Mouse (Mus musculus) layer of hippocampus, adult 18-20 months (tissue): ENCODE measurements around the gene Pnpla3. TPM values are rescaled to one million over a fixed set of nuclear protein-coding genes. Genes with fewer than 3 reads are reported as not detected.
A peak's percentile ranks its signal among the peaks of the same experiment; 100 is the strongest.

Experiments used
- DNase-seq, 2 experiments: peaks; one replicate each; pipeline ENCODE4 v3.0.0; 2022; ENCODE audit warnings: low spot score in 2 of 2
- total RNA-seq, 2 experiments: library from RNA; stranded (reverse); gene quantifications; 2 replicates each; pipeline ENCODE4 v1.2.3; 2021

Pnpla3 gene
- total RNA-seq, 2 experiments from 2014 or later = 6.4 to 7.4 TPM

- no peak for DNase-seq
These were observed 3.5 kb downstream of the Pnpla3 start for GRCm38 (mm10) chr15:84171166-84171565.

DNA sequence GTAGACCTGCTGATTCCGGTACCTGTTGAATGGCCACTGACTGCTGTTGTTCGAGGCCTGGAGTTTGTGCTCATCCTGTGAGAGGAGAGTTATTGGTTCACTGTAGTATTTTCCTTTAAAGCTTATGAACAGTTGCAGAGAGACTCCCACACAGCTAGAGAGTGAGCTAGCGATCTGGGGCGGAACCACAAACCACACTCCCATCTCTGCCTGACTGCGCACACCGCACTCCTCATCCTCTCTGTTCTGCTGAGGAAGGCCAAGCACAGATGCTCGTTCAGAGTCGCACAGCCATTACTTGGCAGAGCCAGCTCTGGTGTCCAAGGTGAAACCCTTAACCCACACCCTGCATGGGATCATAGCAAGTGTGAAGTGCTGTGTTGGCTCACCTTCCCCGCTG lies 11.1 kb downstream of the Pnpla3 start:
- DNase-seq = peak; percentile 52 to 60

GRCm38 (mm10) chr15:84182000-84182399 lies 14.4 kb downstream of the Pnpla3 start:
- no peak for DNase-seq

GRCm38 (mm10) chr15:84183967-84184366 lies 16.3 kb downstream of the Pnpla3 start:
- no peak for DNase-seq

GRCm38 (mm10) chr15:84186196-84186595 lies 18.6 kb downstream of the Pnpla3 start:
- no peak for DNase-seq

DNA sequence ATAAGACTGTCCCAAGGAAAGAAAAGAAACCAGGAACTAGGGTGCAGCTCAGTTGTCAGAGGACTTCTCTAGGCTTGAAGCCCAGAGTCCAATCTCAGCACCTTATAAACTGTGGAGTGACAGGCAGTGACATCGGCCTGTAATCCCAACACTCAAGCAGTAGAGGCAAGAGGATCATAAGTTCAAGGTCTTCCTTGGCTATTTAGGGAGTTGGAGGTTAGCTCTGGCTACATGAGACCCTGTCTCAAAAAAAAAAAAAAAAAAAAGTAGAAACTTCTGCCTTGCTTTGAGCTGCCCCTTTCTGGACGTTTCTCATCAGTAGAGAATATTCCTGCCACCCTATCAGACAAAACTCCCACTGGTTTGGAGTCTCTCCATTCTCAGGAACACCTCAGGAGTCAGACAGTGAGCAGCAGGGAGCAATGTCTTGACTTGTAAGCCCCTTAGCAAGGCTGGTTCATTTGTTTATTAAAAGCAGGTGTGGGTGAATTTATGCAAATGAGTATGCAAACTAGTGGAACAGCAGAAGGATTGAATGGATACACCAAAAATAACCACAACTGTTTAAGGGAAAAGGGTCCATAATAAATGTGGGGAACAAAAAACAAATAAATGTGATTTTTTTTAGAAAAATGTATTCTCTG lies 21.4 kb downstream of the Pnpla3 start:
- DNase-seq = no peak

DNA sequence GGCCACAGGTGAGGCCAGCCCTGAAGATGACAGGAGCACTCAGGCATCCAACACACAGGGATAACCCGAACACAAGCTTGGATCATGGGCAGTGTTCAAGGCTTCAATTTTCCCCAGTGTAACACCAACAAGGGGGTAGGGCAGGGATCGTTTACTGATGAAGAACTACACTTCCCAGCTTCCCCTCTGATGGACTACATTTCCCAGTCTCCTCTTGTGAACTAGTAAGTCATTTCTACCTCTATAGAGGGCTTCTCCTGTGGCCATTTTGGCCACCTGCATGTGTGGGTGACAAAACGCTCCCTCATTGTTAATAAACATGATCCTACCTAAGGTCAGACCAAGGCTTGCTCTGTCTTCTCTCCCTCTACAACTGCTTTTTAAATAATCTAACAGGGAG lies 22.2 kb downstream of the Pnpla3 start:
- no peak for DNase-seq

- no peak for DNase-seq
These were observed 24.1 kb downstream of the Pnpla3 start for GRCm38 (mm10) chr15:84191724-84192057.

- peak; percentile 88 to 96 for DNase-seq
These were observed 24.6 kb downstream of the Pnpla3 start, which contains the start of gene Samm50 for GRCm38 (mm10) chr15:84192058-84192791. Gene Samm50, plus strand, starts transcription at chr15:84192241.

- no peak for DNase-seq
These were observed 29.0 kb downstream of the Pnpla3 start for GRCm38 (mm10) chr15:84196486-84197165.

DNA sequence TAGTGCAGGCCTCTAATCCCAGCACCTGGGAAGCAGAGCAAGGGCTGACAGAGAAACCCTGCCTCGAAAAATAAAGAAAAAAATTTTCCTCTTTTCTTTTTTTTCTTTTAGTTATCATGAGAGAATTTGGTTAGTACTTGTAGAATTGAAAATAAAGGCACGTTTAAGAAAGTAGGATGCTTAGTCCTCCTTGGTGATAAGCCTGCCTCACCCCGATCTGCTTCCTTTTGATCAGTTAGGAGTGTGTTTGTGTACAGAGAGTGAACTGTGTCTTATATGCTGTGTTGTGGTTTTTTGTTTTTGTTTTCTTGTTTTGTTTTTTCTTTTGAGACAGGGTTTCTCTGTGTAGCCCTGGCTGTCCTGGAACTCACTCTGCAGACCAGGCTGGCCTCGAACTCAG lies 39.7 kb downstream of the Pnpla3 start:
- no peak for DNase-seq

DNA sequence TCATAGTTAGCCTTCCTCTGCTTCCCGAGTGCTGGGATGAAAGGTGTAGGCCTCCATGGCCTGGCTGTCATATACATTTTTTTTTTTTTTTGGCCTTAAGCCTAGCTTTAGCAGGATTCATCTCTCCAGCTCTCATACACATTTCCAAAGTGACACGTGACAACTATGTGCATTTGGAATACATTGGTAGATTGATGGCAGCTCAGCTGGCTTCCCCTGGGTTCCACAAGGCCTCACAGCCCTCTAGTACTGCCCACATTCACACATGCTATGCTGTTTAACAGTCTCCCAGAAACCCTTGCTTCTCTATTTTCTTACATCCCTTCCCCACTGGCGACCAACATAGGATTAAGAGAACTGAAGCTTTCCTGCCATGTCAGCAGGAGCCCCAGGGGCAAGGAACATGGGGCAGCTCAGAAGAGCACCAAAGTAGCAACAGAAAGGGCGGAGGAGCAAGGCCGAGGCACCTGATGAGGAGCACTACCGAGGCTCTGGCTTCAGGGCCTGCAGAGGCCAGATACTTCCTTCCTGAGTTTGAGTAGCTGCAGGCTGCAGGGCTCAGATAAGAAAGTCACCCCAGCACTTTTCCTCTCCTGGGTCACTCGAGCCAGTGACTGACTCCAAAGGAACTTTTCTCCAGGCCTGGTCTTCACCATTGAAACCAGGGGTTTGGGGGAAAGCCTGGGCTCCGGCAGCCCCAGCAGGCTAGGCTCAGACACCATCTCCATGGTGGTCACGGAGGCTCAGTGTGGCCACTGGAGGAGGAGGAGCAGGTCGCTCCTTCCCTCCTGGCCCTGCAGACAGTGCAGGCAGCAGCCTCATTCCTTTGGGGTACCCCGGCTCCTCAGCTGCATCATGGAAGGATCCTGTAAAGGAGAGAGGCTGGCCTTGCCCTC lies 42.1 kb downstream of the Pnpla3 start:
- no peak for DNase-seq

GRCm38 (mm10) chr15:84210461-84210860 lies 42.8 kb downstream of the Pnpla3 start:
- DNase-seq = no peak

DNA sequence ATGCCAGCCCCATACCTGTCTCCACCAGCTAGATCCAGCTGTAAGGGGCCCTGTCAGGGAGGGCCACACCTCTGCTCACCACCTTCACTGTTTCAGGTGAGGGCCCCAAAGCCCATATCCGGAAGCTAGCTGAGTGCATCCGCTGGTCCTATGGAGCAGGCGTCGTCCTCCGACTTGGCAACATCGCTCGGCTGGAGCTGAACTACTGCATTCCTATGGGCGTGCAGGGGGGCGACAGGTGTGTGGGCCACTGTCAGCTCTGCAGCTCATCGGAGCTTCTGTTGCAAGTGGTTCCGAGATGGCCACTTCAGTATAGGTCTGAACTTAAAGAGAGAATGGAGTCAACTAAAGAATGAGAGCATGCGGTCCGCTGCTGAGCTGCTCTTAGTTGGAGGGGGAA lies 43.3 kb downstream of the Pnpla3 start:
- no peak for DNase-seq

GRCm38 (mm10) chr15:84211564-84211963 lies 43.9 kb downstream of the Pnpla3 start:
- DNase-seq = no peak

- DNase-seq = peak; percentile 78 to 93
These were observed 44.6 kb downstream of the Pnpla3 start for GRCm38 (mm10) chr15:84212031-84212755.

DNA sequence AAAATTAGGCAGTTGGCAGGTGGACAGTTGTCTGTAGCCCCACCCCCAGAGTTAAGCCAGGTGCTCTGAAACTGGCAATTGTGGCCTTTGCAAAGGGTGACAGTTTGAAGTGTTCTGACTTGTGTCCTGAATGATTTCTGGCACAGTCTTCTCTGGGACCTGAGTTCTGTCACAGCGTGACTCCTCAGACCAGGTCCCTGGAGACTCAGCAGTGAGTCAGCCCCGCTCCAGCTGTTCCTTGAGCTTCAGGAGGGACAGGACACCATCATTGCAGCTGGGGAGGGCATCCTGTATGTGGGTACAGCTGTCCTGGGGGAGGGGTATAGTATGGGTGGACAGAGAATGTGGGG lies 45.1 kb downstream of the Pnpla3 start:
- no peak for DNase-seq

DNA sequence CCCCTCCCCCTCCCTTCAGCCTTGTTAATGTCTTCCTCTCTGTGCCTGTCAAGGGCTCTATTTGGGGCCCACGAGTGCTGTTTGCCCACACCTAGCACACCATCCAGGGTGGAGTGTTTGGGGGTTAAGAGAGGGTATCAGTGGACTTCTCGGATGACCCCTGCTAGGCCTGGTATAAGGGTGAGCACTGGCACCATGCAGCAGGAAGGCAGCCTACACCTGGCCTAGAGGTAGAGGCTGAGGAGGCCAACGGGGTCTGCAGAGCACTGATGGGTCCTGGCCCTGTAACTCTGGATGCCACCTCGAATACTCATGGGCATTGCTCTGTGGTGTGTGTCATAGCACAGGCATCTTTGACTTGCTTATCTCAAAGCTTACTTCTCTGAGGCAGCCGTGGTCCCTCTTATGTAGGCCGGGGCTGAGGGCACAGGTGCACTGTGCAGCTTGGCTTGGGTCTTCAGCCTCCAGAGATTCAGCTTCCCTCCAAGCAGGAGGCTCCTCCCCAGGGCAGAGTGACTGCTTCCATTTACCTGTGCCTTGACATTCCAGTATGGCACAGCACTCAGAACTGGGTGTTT lies 45.6 kb downstream of the Pnpla3 start:
- DNase-seq = no peak

- no peak for DNase-seq
These were observed 46.8 kb downstream of the Pnpla3 start for GRCm38 (mm10) chr15:84214476-84214875.

DNA sequence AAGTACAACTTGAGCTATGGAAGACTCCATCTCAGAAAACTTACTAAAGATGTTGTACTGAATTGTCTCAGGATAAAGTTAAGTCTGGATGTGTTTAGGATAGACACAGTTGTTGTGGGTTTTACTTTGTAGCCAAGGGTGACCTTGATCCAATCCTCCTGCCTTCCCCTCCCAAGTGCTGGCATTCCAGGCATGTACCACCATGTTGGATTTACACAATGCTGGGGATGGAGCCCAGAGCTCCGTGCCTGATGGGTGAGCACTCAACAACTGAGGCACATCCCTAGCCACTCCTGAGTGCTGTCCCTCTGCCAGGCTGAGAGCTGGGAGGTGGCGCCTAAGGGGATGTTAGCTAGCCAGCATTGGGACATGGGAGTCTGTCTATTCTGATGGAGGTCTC lies 47.6 kb downstream of the Pnpla3 start:
- no peak for DNase-seq
